Mouse (Mus musculus) layer of hippocampus, postnatal 25 days (tissue): ENCODE measurements around the gene Cenpt. TPM values are rescaled to one million over a fixed set of nuclear protein-coding genes. Genes with fewer than 3 reads are reported as not detected.
"Not testable (repeated sequence)": the region's sequence is repeated elsewhere in the genome, so short reads cannot be mapped to it uniquely, and the experiment has no call there.

Source experiments
- DNase-seq, 2 experiments: peaks; one replicate each; pipeline ENCODE4 v3.0.0; 2022; ENCODE audit warnings: mixed read lengths in 2 of 2, low spot score in 1 of 2; ENCODE audit errors: extremely low spot score in 1 of 2
- total RNA-seq, 2 experiments: library from RNA; stranded (reverse); gene quantifications; 2 replicates each; pipeline ENCODE4 v1.2.3; 2021

Cenpt gene
- total RNA-seq, 2 experiments from 2014 or later, result 13.4 to 15.4 TPM

- DNase-seq, result peak in 1 of 2 experiments; percentile 33
Measured at GRCm38 (mm10) chr8:105855248-105856167, 2.4 kb upstream of the Cenpt start.

GRCm38 (mm10) chr8:105854715-105855216 is 1.7 kb upstream of the Cenpt start, which contains the start of gene Thap11:
Gene Thap11, plus strand, starts transcription at chr8:105855132.
- DNase-seq, result peak; percentile 77 to 86

GRCm38 (mm10) chr8:105854303-105854702 is 1.2 kb upstream of the Cenpt start:
- no peak for DNase-seq

- DNase-seq, result no peak
Measured at GRCm38 (mm10) chr8:105852146-105852729, 840 bp downstream of the Cenpt start.

- peak; percentile 71 to 81 for DNase-seq
Measured at GRCm38 (mm10) chr8:105851651-105852143, 1.4 kb downstream of the Cenpt start.

GRCm38 (mm10) chr8:105850611-105851010 is 2.5 kb downstream of the Cenpt start:
- no peak for DNase-seq

GRCm38 (mm10) chr8:105850014-105850413 is 3.1 kb downstream of the Cenpt start:
- no peak for DNase-seq

GRCm38 (mm10) chr8:105846678-105847077 is 6.4 kb downstream of the Cenpt start:
- DNase-seq, result no peak

GRCm38 (mm10) chr8:105839209-105839608 is 13.9 kb downstream of the Cenpt start:
- no peak for DNase-seq

GRCm38 (mm10) chr8:105836991-105837390 is 16.1 kb downstream of the Cenpt start:
- no peak for DNase-seq

GRCm38 (mm10) chr8:105835318-105835717 is 17.8 kb downstream of the Cenpt start:
- DNase-seq, result peak in 1 of 2 experiments; percentile 67

GRCm38 (mm10) chr8:105833740-105834139 is 19.3 kb downstream of the Cenpt start:
- DNase-seq, result not testable (repeated sequence)

- peak; percentile 87 to 92 for DNase-seq
Measured at GRCm38 (mm10) chr8:105826861-105827848, 25.9 kb downstream of the Cenpt start, which contains the start of the genes Ranbp10 and Tsnaxip1. Gene Ranbp10, minus strand, starts transcription at chr8:105827350. Gene Tsnaxip1, plus strand, starts transcription at chr8:105827731.

GRCm38 (mm10) chr8:105826379-105826778 is 26.7 kb downstream of the Cenpt start:
- no peak for DNase-seq

GRCm38 (mm10) chr8:105825506-105825905 is 27.6 kb downstream of the Cenpt start:
- DNase-seq, result no peak

GRCm38 (mm10) chr8:105820925-105821324 is 32.2 kb downstream of the Cenpt start:
- no peak for DNase-seq

- DNase-seq, result no peak
Measured at GRCm38 (mm10) chr8:105819659-105820058, 33.4 kb downstream of the Cenpt start.

GRCm38 (mm10) chr8:105813241-105813640 is 39.8 kb downstream of the Cenpt start:
- DNase-seq, result no peak

GRCm38 (mm10) chr8:105812511-105812910 is 40.6 kb downstream of the Cenpt start:
- no peak for DNase-seq

GRCm38 (mm10) chr8:105811543-105811942 is 41.5 kb downstream of the Cenpt start:
- DNase-seq, result no peak
